Mouse (Mus musculus): ENCODE results near the gene Nlk. TPM values are rescaled to one million over a fixed set of nuclear protein-coding genes. Genes with fewer than 3 reads are reported as not detected.
"Not testable (repeated sequence)": the region's sequence is repeated elsewhere in the genome, so short reads cannot be mapped to it uniquely, and the experiment has no call there.

The Nlk gene
- polyA plus RNA-seq, 1 experiment from 2014 or later: 14.0 TPM

GRCm38 (mm10) chr11:78587677-78588076 lies 109.5 kb downstream of the Nlk start:
- H3K4me3 ChIP-seq; H3K27ac ChIP-seq; H3K27me3 ChIP-seq; H3K4me2 ChIP-seq; H3K4me1 ChIP-seq; H3K9me3 ChIP-seq; H3K9ac ChIP-seq; ATAC-seq (ENCODE audit: borderline replicate concordance, extremely low read depth, low FRiP score, low TSS enrichment): not testable (repeated sequence)
- 100% methylated on average over 1 of the region's 1 CpGs for WGBS
- H3K36me3 ChIP-seq: peaks cover 17% of the 10 kb centered on the region

GRCm38 (mm10) chr11:78586099-78586498 lies 111.1 kb downstream of the Nlk start:
- no peak overlapping the region for H3K27ac ChIP-seq
- no peak overlapping the region for H3K4me2 ChIP-seq
- H3K36me3 ChIP-seq: peaks cover 25% of the 10 kb centered on the region
- H3K27me3 ChIP-seq: no peaks in the 10 kb centered on the region
- no peak for ATAC-seq (ENCODE audit: borderline replicate concordance, extremely low read depth, low FRiP score, low TSS enrichment)
- no peak overlapping the region for H3K4me3 ChIP-seq
- H3K9ac ChIP-seq: no peak overlapping the region
- no peaks in the 10 kb centered on the region for H3K4me1 ChIP-seq
- no peaks in the 10 kb centered on the region for H3K9me3 ChIP-seq

- no peaks in the 10 kb centered on the region for H3K27me3 ChIP-seq
- H3K9me3 ChIP-seq: no peaks in the 10 kb centered on the region
- H3K27ac ChIP-seq: no peak overlapping the region
- ATAC-seq (ENCODE audit: borderline replicate concordance, extremely low read depth, low FRiP score, low TSS enrichment): no peak
- peaks cover 34% of the 10 kb centered on the region for H3K36me3 ChIP-seq
- H3K9ac ChIP-seq: no peak overlapping the region
- no peak overlapping the region for H3K4me3 ChIP-seq
- no peak overlapping the region for H3K4me2 ChIP-seq
- WGBS: 63% methylated on average over 6 of the region's 6 CpGs
- H3K4me1 ChIP-seq: no peaks in the 10 kb centered on the region
Observed at GRCm38 (mm10) chr11:78582848-78583247, 114.3 kb downstream of the Nlk start.

- WGBS: 30% methylated on average over 2 of the region's 2 CpGs
- Histone ChIP-seq H3K4me3 (no peak overlapping the region), H3K27me3 (no peaks in the 10 kb centered on the region), H3K9ac (no peak overlapping the region), H3K36me3 (peaks cover 28% of the 10 kb centered on the region), H3K4me1 (0 out of 2 replicates have a peak, but pooled peaks cover 4% of the 10 kb centered on the region), H3K4me2 (no peak overlapping the region), H3K27ac (no peak overlapping the region), H3K9me3 (no peaks in the 10 kb centered on the region)
- ATAC-seq (ENCODE audit: borderline replicate concordance, extremely low read depth, low FRiP score, low TSS enrichment): no peak
Observed at GRCm38 (mm10) chr11:78574975-78575374, 122.2 kb downstream of the Nlk start.

GRCm38 (mm10) chr11:78574536-78574935 lies 122.6 kb downstream of the Nlk start:
- 0 out of 2 replicates have a peak, but pooled peaks cover 4% of the 10 kb centered on the region for H3K4me1 ChIP-seq
- H3K36me3 ChIP-seq: peaks cover 28% of the 10 kb centered on the region
- H3K27me3 ChIP-seq: no peaks in the 10 kb centered on the region
- no peak overlapping the region for H3K9ac ChIP-seq
- H3K4me2 ChIP-seq: no peak overlapping the region
- H3K4me3 ChIP-seq: no peak overlapping the region
- no peaks in the 10 kb centered on the region for H3K9me3 ChIP-seq
- no peak overlapping the region for H3K27ac ChIP-seq
- WGBS: 67% methylated on average over 3 of the region's 3 CpGs
- ATAC-seq (ENCODE audit: borderline replicate concordance, extremely low read depth, low FRiP score, low TSS enrichment): no peak

GRCm38 (mm10) chr11:78574031-78574430 lies 123.1 kb downstream of the Nlk start:
- H3K4me3 ChIP-seq; H3K9ac ChIP-seq; H3K27me3 ChIP-seq; H3K4me2 ChIP-seq; ATAC-seq (ENCODE audit: borderline replicate concordance, extremely low read depth, low FRiP score, low TSS enrichment); H3K27ac ChIP-seq; H3K9me3 ChIP-seq; H3K4me1 ChIP-seq: not testable (repeated sequence)
- WGBS: 83% methylated on average over 4 of the region's 4 CpGs
- H3K36me3 ChIP-seq: peaks cover 30% of the 10 kb centered on the region

- no peak overlapping the region for H3K4me3 ChIP-seq
- no peak overlapping the region for H3K4me2 ChIP-seq
- H3K27ac ChIP-seq: no peak overlapping the region
- no peaks in the 10 kb centered on the region for H3K9me3 ChIP-seq
- peaks cover 30% of the 10 kb centered on the region for H3K36me3 ChIP-seq
- WGBS: 83% methylated on average over 6 of the region's 6 CpGs
- ATAC-seq (ENCODE audit: borderline replicate concordance, extremely low read depth, low FRiP score, low TSS enrichment): no peak
- no peaks in the 10 kb centered on the region for H3K27me3 ChIP-seq
- 0 out of 2 replicates have a peak, but pooled peaks cover 4% of the 10 kb centered on the region for H3K4me1 ChIP-seq
- H3K9ac ChIP-seq: no peak overlapping the region
Observed at GRCm38 (mm10) chr11:78571854-78572253, 125.3 kb downstream of the Nlk start.

- peaks cover 27% of the 10 kb centered on the region for H3K36me3 ChIP-seq
- no peak overlapping the region for H3K4me3 ChIP-seq
- H3K4me1 ChIP-seq: peaks cover 5% of the 10 kb centered on the region; the same call in 1 of the 2 replicates
- ATAC-seq (ENCODE audit: borderline replicate concordance, extremely low read depth, low FRiP score, low TSS enrichment): no peak
- no peaks in the 10 kb centered on the region for H3K9me3 ChIP-seq
- no peak overlapping the region for H3K27ac ChIP-seq
- H3K4me2 ChIP-seq: no peak overlapping the region
- H3K27me3 ChIP-seq: no peaks in the 10 kb centered on the region
- H3K9ac ChIP-seq: no peak overlapping the region
- 96% methylated on average over 8 of the region's 8 CpGs for WGBS
Observed at GRCm38 (mm10) chr11:78571441-78571840, 125.7 kb downstream of the Nlk start.

GRCm38 (mm10) chr11:78569806-78570205 lies 127.4 kb downstream of the Nlk start:
- Histone ChIP-seq H3K4me1 (peaks cover 11% of the 10 kb centered on the region; the same call in 1 of the 2 replicates), H3K9me3 (no peaks in the 10 kb centered on the region), H3K27me3 (no peaks in the 10 kb centered on the region), H3K27ac (peak overlapping the region; percentile 37), H3K9ac (no peak overlapping the region), H3K4me2 (no peak overlapping the region), H3K36me3 (peaks cover 24% of the 10 kb centered on the region; the same call in 1 of the 2 replicates), H3K4me3 (no peak overlapping the region)
- no peak for ATAC-seq (ENCODE audit: borderline replicate concordance, extremely low read depth, low FRiP score, low TSS enrichment)
- WGBS: 53% methylated on average over 3 of the region's 3 CpGs

- H3K4me1 ChIP-seq: peaks cover 11% of the 10 kb centered on the region; the same call in 1 of the 2 replicates
- no peaks in the 10 kb centered on the region for H3K27me3 ChIP-seq
- 78% methylated on average over 10 of the region's 10 CpGs for WGBS
- no peak for ATAC-seq (ENCODE audit: borderline replicate concordance, extremely low read depth, low FRiP score, low TSS enrichment)
- H3K9ac ChIP-seq: no peak overlapping the region
- peaks cover 20% of the 10 kb centered on the region; the same call in 1 of the 2 replicates for H3K36me3 ChIP-seq
- H3K4me3 ChIP-seq: no peak overlapping the region
- H3K4me2 ChIP-seq: no peak overlapping the region
- no peaks in the 10 kb centered on the region for H3K9me3 ChIP-seq
- H3K27ac ChIP-seq: no peak overlapping the region
Observed at GRCm38 (mm10) chr11:78568827-78569226, 128.3 kb downstream of the Nlk start.

- Histone ChIP-seq H3K27me3 (no peaks in the 10 kb centered on the region), H3K9me3 (no peaks in the 10 kb centered on the region), H3K9ac (no peak overlapping the region), H3K36me3 (peaks cover 14% of the 10 kb centered on the region; the same call in 1 of the 2 replicates), H3K4me2 (no peak overlapping the region), H3K4me1 (peaks cover 11% of the 10 kb centered on the region; the same call in 1 of the 2 replicates), H3K27ac (no peak overlapping the region), H3K4me3 (no peak overlapping the region)
- ATAC-seq (ENCODE audit: borderline replicate concordance, extremely low read depth, low FRiP score, low TSS enrichment): no peak
- WGBS: 75% methylated on average over 6 of the region's 6 CpGs
Observed at GRCm38 (mm10) chr11:78567614-78568013, 129.6 kb downstream of the Nlk start.

GRCm38 (mm10) chr11:78566775-78567174 lies 130.4 kb downstream of the Nlk start:
- peaks cover 11% of the 10 kb centered on the region; the same call in 1 of the 2 replicates for H3K4me1 ChIP-seq
- no peaks in the 10 kb centered on the region for H3K27me3 ChIP-seq
- H3K9ac ChIP-seq: no peak overlapping the region
- H3K9me3 ChIP-seq: no peaks in the 10 kb centered on the region
- 26% methylated on average over 6 of the region's 6 CpGs for WGBS
- no peak overlapping the region for H3K4me3 ChIP-seq
- ATAC-seq (ENCODE audit: borderline replicate concordance, extremely low read depth, low FRiP score, low TSS enrichment): peak; percentile 88
- no peak overlapping the region for H3K4me2 ChIP-seq
- peaks cover 7% of the 10 kb centered on the region; the same call in 1 of the 2 replicates for H3K36me3 ChIP-seq
- peak overlapping the region; percentile 89 for H3K27ac ChIP-seq

GRCm38 (mm10) chr11:78560447-78560846 lies 136.7 kb downstream of the Nlk start:
- no peaks in the 10 kb centered on the region for H3K36me3 ChIP-seq
- H3K4me1 ChIP-seq: no peaks in the 10 kb centered on the region
- no peak overlapping the region for H3K27ac ChIP-seq
- H3K27me3 ChIP-seq: no peaks in the 10 kb centered on the region
- no peaks in the 10 kb centered on the region for H3K9me3 ChIP-seq
- no peak for ATAC-seq (ENCODE audit: borderline replicate concordance, extremely low read depth, low FRiP score, low TSS enrichment)
- no peak overlapping the region for H3K9ac ChIP-seq
- H3K4me2 ChIP-seq: no peak overlapping the region
- WGBS: 13% methylated on average over 4 of the region's 4 CpGs
- no peak overlapping the region for H3K4me3 ChIP-seq
